In the genomic region with DNA sequence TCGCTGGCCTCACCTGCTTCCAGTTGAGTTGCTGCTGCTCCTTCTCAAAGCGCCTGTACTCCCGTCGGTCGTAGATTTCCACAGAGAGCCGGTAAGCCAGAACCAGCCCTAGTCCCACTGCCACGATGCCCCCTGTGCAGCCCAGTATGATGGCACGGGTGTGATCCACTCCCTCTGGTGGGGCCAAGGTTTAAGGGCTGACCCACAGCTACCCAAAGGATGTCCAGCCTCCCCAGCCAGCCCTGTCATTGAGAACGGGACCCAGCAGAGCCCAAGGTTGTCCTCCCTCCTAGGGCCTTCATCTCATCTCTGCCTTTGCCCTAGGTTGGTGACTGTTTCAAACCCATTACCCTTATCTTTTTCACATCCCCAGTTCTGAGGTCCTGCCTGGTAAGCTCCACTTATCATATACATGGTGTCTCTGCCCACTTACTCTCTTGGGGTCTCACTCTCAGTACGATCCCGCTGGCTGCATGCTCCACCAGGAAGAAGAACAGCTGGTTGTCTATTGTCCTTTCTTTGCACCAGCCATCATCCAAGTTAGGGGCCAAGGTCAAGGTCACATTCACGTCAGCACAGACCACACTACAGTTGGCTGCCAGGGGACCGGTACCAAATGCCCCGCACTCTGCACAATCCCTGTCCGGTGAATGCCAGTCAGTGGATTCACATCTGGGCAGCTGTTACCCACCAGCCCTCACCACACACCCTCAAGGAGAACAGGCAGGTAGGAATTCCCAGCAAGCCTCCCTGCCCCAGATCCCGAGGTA, we compare ENCODE assay signal across 21 mouse cellular contexts. TPM values are rescaled to one million over a fixed set of nuclear protein-coding genes. Genes with fewer than 3 reads are reported as not detected.
DNase-seq lines count a peak whose midpoint lies in the region; ATAC-seq and TF ChIP-seq lines count a peak whose summit lies in the region.
"Had no signal": no experiment of that assay in that cellular context is flagged by ENCODE, and none has a peak within 500 bp of the region (broad histone marks: within the 10 kb centered on the region; RNA-seq: fewer than 3 reads in every experiment).

No protein-coding gene starts in this region.

- no peak for TF ChIP-seq EP300 in lung, postnatal 0 days (IDR thresholded peaks at IDR 0.05)

- TF ChIP-seq CTCF in hindbrain, postnatal 0 days (IDR thresholded peaks at IDR 0.05; ENCODE audit: low read depth) = no peak
- no peak for TF ChIP-seq CTCF in lung, postnatal 0 days (IDR thresholded peaks at IDR 0.05)

- peak; percentile 50 for DNase-seq in forebrain, embryonic 11.5 days (ENCODE audit: low spot score)
- no peak for DNase-seq in forebrain, embryonic 14.5 days (ENCODE audit: low spot score)
- no peak for DNase-seq in hindbrain, postnatal 0 days (ENCODE audit: low spot score)
- no peak for DNase-seq in hindbrain, embryonic 11.5 days (ENCODE audit: low spot score)
- DNase-seq in lung, postnatal 0 days (ENCODE audit: low spot score) = no peak
- no peak for DNase-seq in lung, postnatal 4 days
- no peak for DNase-seq in limb, embryonic 14.5 days (ENCODE audit: low spot score)
- no peak for DNase-seq in left cerebral cortex, postnatal 14 days (ENCODE audit: low spot score in 2 of 2)
- DNase-seq: cerebellum, postnatal 25 days; forebrain, postnatal 0 days; gastrocnemius, adult 2 months; kidney, adult 18-20 months; kidney, postnatal 36 days; left cerebral cortex, postnatal 4 days; spleen, adult 18-20 months had no signal

- no peak overlapping the region for H3K4me2 ChIP-seq in forebrain, embryonic 11.5 days (ENCODE audit: low read depth, low read length, severe bottlenecking)
- H3K4me2 ChIP-seq in forebrain, embryonic 14.5 days (ENCODE audit: low read length) = no peak overlapping the region
- H3K4me2 ChIP-seq in hindbrain, postnatal 0 days (ENCODE audit: low read depth, low read length) = no peak overlapping the region
- no peak overlapping the region for H3K4me2 ChIP-seq in hindbrain, embryonic 11.5 days (replicated peaks; ENCODE audit: low read depth, low read length)
- no peak overlapping the region for H3K4me2 ChIP-seq in lung, postnatal 0 days (replicated peaks; ENCODE audit: low read depth, low read length)
- no peak overlapping the region for H3K4me2 ChIP-seq in limb, embryonic 14.5 days (replicated peaks; ENCODE audit: low read depth, low read length, severe bottlenecking)
- H3K4me2 ChIP-seq: midbrain, embryonic 13.5 days had no signal

- H3K27me3 ChIP-seq in forebrain, embryonic 11.5 days (ENCODE audit: control insufficient read depth, insufficient read depth, low read length) = no peaks in the 10 kb centered on the region
- no peaks in the 10 kb centered on the region for H3K27me3 ChIP-seq in forebrain, embryonic 14.5 days (replicated peaks; ENCODE audit: control insufficient read depth, insufficient read depth, low read length)
- H3K27me3 ChIP-seq in hindbrain, postnatal 0 days (ENCODE audit: insufficient read depth, low read length) = no peaks in the 10 kb centered on the region
- H3K27me3 ChIP-seq in hindbrain, embryonic 11.5 days (ENCODE audit: control insufficient read depth, insufficient read depth, low read length) = no peaks in the 10 kb centered on the region
- no peaks in the 10 kb centered on the region for H3K27me3 ChIP-seq in lung, postnatal 0 days (replicated peaks; ENCODE audit: insufficient read depth, low read length)
- H3K27me3 ChIP-seq in limb, embryonic 14.5 days (ENCODE audit: control insufficient read depth, insufficient read depth, low read length) = no peaks in the 10 kb centered on the region
- H3K27me3 ChIP-seq: CH12.LX; midbrain, embryonic 13.5 days had no signal

- TF ChIP-seq POLR2A in limb, embryonic 14.5 days (IDR thresholded peaks at IDR 0.05; ENCODE audit: borderline replicate concordance, extremely low read depth, insufficient read depth, insufficient read length) = no peak

- no peak for ATAC-seq in forebrain, embryonic 11.5 days (replicated peaks; ENCODE audit: low FRiP score)
- ATAC-seq in forebrain, embryonic 14.5 days = no peak
- ATAC-seq in hindbrain, postnatal 0 days = peak; percentile 22; the same call in 1 of the 2 replicates
- ATAC-seq in hindbrain, embryonic 11.5 days (ENCODE audit: low FRiP score) = no peak
- ATAC-seq in lung, postnatal 0 days = peak; percentile 20
- ATAC-seq in limb, embryonic 14.5 days (ENCODE audit: low FRiP score, low read depth) = no peak

- H3K4me1 ChIP-seq in forebrain, embryonic 11.5 days (replicated peaks; ENCODE audit: control insufficient read depth, insufficient read depth, low read length) = no peaks in the 10 kb centered on the region
- no peaks in the 10 kb centered on the region for H3K4me1 ChIP-seq in forebrain, embryonic 14.5 days (ENCODE audit: control insufficient read depth, insufficient read depth, low read length)
- no peaks in the 10 kb centered on the region for H3K4me1 ChIP-seq in hindbrain, postnatal 0 days (ENCODE audit: insufficient read depth, low read length)
- H3K4me1 ChIP-seq in hindbrain, embryonic 11.5 days (replicated peaks; ENCODE audit: control insufficient read depth, insufficient read depth, low read length) = no peaks in the 10 kb centered on the region
- no peaks in the 10 kb centered on the region for H3K4me1 ChIP-seq in lung, postnatal 0 days (ENCODE audit: insufficient read depth, low read depth, low read length)
- H3K4me1 ChIP-seq in limb, embryonic 14.5 days (ENCODE audit: control insufficient read depth, insufficient read depth, low read length) = no peaks in the 10 kb centered on the region
- H3K4me1 ChIP-seq: midbrain, embryonic 13.5 days had no signal

- 87% methylated on average over 16 of the region's 16 CpGs for WGBS in forebrain, embryonic 11.5 days
- WGBS in forebrain, embryonic 14.5 days = 92% methylated on average over 16 of the region's 16 CpGs
- 80% methylated on average over 16 of the region's 16 CpGs for WGBS in hindbrain, postnatal 0 days
- 82% methylated on average over 16 of the region's 16 CpGs for WGBS in hindbrain, embryonic 11.5 days
- WGBS in lung, postnatal 0 days = 77% methylated on average over 16 of the region's 16 CpGs
- 83% methylated on average over 16 of the region's 16 CpGs for WGBS in limb, embryonic 14.5 days

- peaks cover 3% of the 10 kb centered on the region; the same call in 1 of the 2 replicates for H3K36me3 ChIP-seq in forebrain, embryonic 11.5 days (ENCODE audit: control insufficient read depth, insufficient read depth, low read length)
- peaks cover 63% of the 10 kb centered on the region for H3K36me3 ChIP-seq in forebrain, embryonic 14.5 days (ENCODE audit: control insufficient read depth, insufficient read depth, low read length)
- peaks cover 15% of the 10 kb centered on the region for H3K36me3 ChIP-seq in hindbrain, postnatal 0 days (ENCODE audit: insufficient read depth, low read length)
- peaks cover 3% of the 10 kb centered on the region; the same call in 1 of the 2 replicates for H3K36me3 ChIP-seq in hindbrain, embryonic 11.5 days (ENCODE audit: control insufficient read depth, insufficient read depth, low read length)
- peaks cover 20% of the 10 kb centered on the region; the same call in 1 of the 2 replicates for H3K36me3 ChIP-seq in lung, postnatal 0 days (ENCODE audit: insufficient read depth, low read length)
- peaks cover 48% of the 10 kb centered on the region for H3K36me3 ChIP-seq in limb, embryonic 14.5 days (ENCODE audit: control insufficient read depth, insufficient read depth, low read length)

- H3K4me3 ChIP-seq in forebrain, embryonic 11.5 days (ENCODE audit: low read depth, low read length) = no peak overlapping the region
- H3K4me3 ChIP-seq in forebrain, embryonic 14.5 days (ENCODE audit: low read depth, low read length) = no peak overlapping the region
- no peak overlapping the region for H3K4me3 ChIP-seq in hindbrain, postnatal 0 days (ENCODE audit: low read length)
- H3K4me3 ChIP-seq in hindbrain, embryonic 11.5 days (ENCODE audit: low read depth, low read length) = no peak overlapping the region
- no peak overlapping the region for H3K4me3 ChIP-seq in lung, postnatal 0 days (ENCODE audit: low read depth, low read length)
- H3K4me3 ChIP-seq in limb, embryonic 14.5 days (replicated peaks; ENCODE audit: low read length) = no peak overlapping the region
- H3K4me3 ChIP-seq: gastrocnemius, adult 2 months; midbrain, embryonic 13.5 days had no signal

- no peak overlapping the region for H3K9ac ChIP-seq in forebrain, embryonic 11.5 days (ENCODE audit: low read length)
- no peak overlapping the region for H3K9ac ChIP-seq in forebrain, embryonic 14.5 days (ENCODE audit: low read length)
- H3K9ac ChIP-seq in hindbrain, postnatal 0 days (replicated peaks; ENCODE audit: low read length) = no peak overlapping the region
- H3K9ac ChIP-seq in hindbrain, embryonic 11.5 days (ENCODE audit: low read depth, low read length) = no peak overlapping the region
- H3K9ac ChIP-seq in lung, postnatal 0 days (replicated peaks; ENCODE audit: low read depth) = no peak overlapping the region
- H3K9ac ChIP-seq in limb, embryonic 14.5 days (ENCODE audit: low read depth, low read length, severe bottlenecking) = peak overlapping the region; percentile 16; the same call in 1 of the 2 replicates
- H3K9ac ChIP-seq: forebrain, postnatal 0 days; midbrain, embryonic 13.5 days had no signal

- no peaks in the 10 kb centered on the region for H3K9me3 ChIP-seq in forebrain, embryonic 11.5 days (ENCODE audit: control insufficient read depth, low read length)
- H3K9me3 ChIP-seq in forebrain, embryonic 14.5 days (replicated peaks; ENCODE audit: control insufficient read depth, low read length) = no peaks in the 10 kb centered on the region
- no peaks in the 10 kb centered on the region for H3K9me3 ChIP-seq in hindbrain, postnatal 0 days (ENCODE audit: low read length)
- H3K9me3 ChIP-seq in hindbrain, embryonic 11.5 days (ENCODE audit: control insufficient read depth, low read length) = no peaks in the 10 kb centered on the region
- H3K9me3 ChIP-seq in lung, postnatal 0 days (ENCODE audit: low read length) = no peaks in the 10 kb centered on the region
- no peaks in the 10 kb centered on the region for H3K9me3 ChIP-seq in limb, embryonic 14.5 days (ENCODE audit: control insufficient read depth, low read length)
- H3K9me3 ChIP-seq: midbrain, embryonic 13.5 days had no signal

- no peak overlapping the region for H3K27ac ChIP-seq in forebrain, embryonic 11.5 days (ENCODE audit: low read depth, low read length)
- H3K27ac ChIP-seq in forebrain, embryonic 14.5 days (ENCODE audit: low read depth, low read length) = no peak overlapping the region
- H3K27ac ChIP-seq in hindbrain, postnatal 0 days = no peak overlapping the region
- H3K27ac ChIP-seq in hindbrain, embryonic 11.5 days (ENCODE audit: low read depth, low read length) = no peak overlapping the region
- no peak overlapping the region for H3K27ac ChIP-seq in lung, postnatal 0 days (ENCODE audit: low read length)
- H3K27ac ChIP-seq in limb, embryonic 14.5 days (replicated peaks; ENCODE audit: low read depth, low read length) = no peak overlapping the region
- H3K27ac ChIP-seq: gastrocnemius, adult 2 months; macrophage; midbrain, embryonic 13.5 days had no signal

- intact Hi-C loops in left cerebral cortex, postnatal 14 days (cut with DNase I) = no loop called here

RNA-seq across cellular contexts. Expression of a gene that starts 12.1 kb away (rescaled TPM):
- 38.2 and 39.2 TPM in 2 replicates for polyA plus RNA-seq in forebrain, embryonic 11.5 days (2014; fragmentation: Nextera tagmentation; extraction: Ambion mirVana)
- 23.3 and 25.6 TPM in 2 replicates for polyA plus RNA-seq in forebrain, embryonic 14.5 days (2014; fragmentation: Nextera tagmentation; extraction: Ambion mirVana)
- 56.9 and 67.2 TPM in 2 replicates for total RNA-seq in hindbrain, postnatal 0 days (2014; rRNA removed)
- polyA plus RNA-seq in hindbrain, postnatal 0 days (2015; fragmentation: Nextera tagmentation; extraction: Ambion mirVana) = 41.8 and 43.1 TPM in 2 replicates
- polyA plus RNA-seq in hindbrain, embryonic 11.5 days (2014; fragmentation: Nextera tagmentation; extraction: Ambion mirVana) = 23.5 and 27.9 TPM in 2 replicates
- 71.0 and 76.9 TPM in 2 replicates for polyA plus RNA-seq in lung, postnatal 0 days (2015; fragmentation: Nextera tagmentation; extraction: Ambion mirVana)
- polyA plus RNA-seq in limb, embryonic 14.5 days (2012; rRNA removed) = 112 and 130 TPM in 2 replicates
- polyA plus RNA-seq in limb, embryonic 14.5 days (2014; fragmentation: Nextera tagmentation; extraction: Ambion mirVana) = 66.1 and 75.3 TPM in 2 replicates
- 10 to 100 TPM; 29.7 to 30.4 TPM for total RNA-seq in left cerebral cortex, postnatal 14 days (2021)

RNA-seq across cellular contexts. Expression of a gene that starts 13.6 kb away (rescaled TPM):
- 79.8 and 80.7 TPM in 2 replicates for polyA plus RNA-seq in forebrain, embryonic 11.5 days (2014; fragmentation: Nextera tagmentation; extraction: Ambion mirVana)
- 52.1 and 60.4 TPM in 2 replicates for polyA plus RNA-seq in forebrain, embryonic 14.5 days (2014; fragmentation: Nextera tagmentation; extraction: Ambion mirVana)
- total RNA-seq in hindbrain, postnatal 0 days (2014; rRNA removed) = 49.5 and 61.0 TPM in 2 replicates
- 33.8 and 37.7 TPM in 2 replicates for polyA plus RNA-seq in hindbrain, postnatal 0 days (2015; fragmentation: Nextera tagmentation; extraction: Ambion mirVana)
- polyA plus RNA-seq in hindbrain, embryonic 11.5 days (2014; fragmentation: Nextera tagmentation; extraction: Ambion mirVana) = 49.7 and 63.8 TPM in 2 replicates
- polyA plus RNA-seq in lung, postnatal 0 days (2015; fragmentation: Nextera tagmentation; extraction: Ambion mirVana) = 31.9 and 33.9 TPM in 2 replicates
- 89.4 and 96.0 TPM in 2 replicates for polyA plus RNA-seq in limb, embryonic 14.5 days (2012; rRNA removed)
- 53.8 and 64.0 TPM in 2 replicates for polyA plus RNA-seq in limb, embryonic 14.5 days (2014; fragmentation: Nextera tagmentation; extraction: Ambion mirVana)
- 10 to 100 TPM; 55.2 to 61.6 TPM for total RNA-seq in left cerebral cortex, postnatal 14 days (2021)

RNA-seq across cellular contexts. Expression of a gene that starts 15.1 kb away (rescaled TPM):
- polyA plus RNA-seq in forebrain, embryonic 11.5 days (2014; fragmentation: Nextera tagmentation; extraction: Ambion mirVana) = 0.76 and 1.1 TPM in 2 replicates
- polyA plus RNA-seq in forebrain, embryonic 14.5 days (2014; fragmentation: Nextera tagmentation; extraction: Ambion mirVana) = 0.38 and 0.49 TPM in 2 replicates
- total RNA-seq in hindbrain, postnatal 0 days (2014; rRNA removed) = 0.40 and 1.2 TPM in 2 replicates
- polyA plus RNA-seq in hindbrain, postnatal 0 days (2015; fragmentation: Nextera tagmentation; extraction: Ambion mirVana) = 1.3 and 2.1 TPM in 2 replicates
- polyA plus RNA-seq in hindbrain, embryonic 11.5 days (2014; fragmentation: Nextera tagmentation; extraction: Ambion mirVana) = 1.0 and 1.1 TPM in 2 replicates
- 3.6 and 4.3 TPM in 2 replicates for polyA plus RNA-seq in lung, postnatal 0 days (2015; fragmentation: Nextera tagmentation; extraction: Ambion mirVana)
- polyA plus RNA-seq in limb, embryonic 14.5 days (2012; rRNA removed) = 2.7 and 3.0 TPM in 2 replicates
- polyA plus RNA-seq in limb, embryonic 14.5 days (2014; fragmentation: Nextera tagmentation; extraction: Ambion mirVana) = 4.2 and 6.5 TPM in 2 replicates
- 1 to 10 TPM in 1 of 2 experiments, under 1 TPM in 1; 0.99 to 1.2 TPM for total RNA-seq in left cerebral cortex, postnatal 14 days (2021)

RNA-seq across cellular contexts. Expression of a gene that starts 40.7 kb away (rescaled TPM):
- 19.3 and 19.7 TPM in 2 replicates for polyA plus RNA-seq in forebrain, embryonic 11.5 days (2014; fragmentation: Nextera tagmentation; extraction: Ambion mirVana)
- 4.0 and 5.3 TPM in 2 replicates for polyA plus RNA-seq in forebrain, embryonic 14.5 days (2014; fragmentation: Nextera tagmentation; extraction: Ambion mirVana)
- total RNA-seq in hindbrain, postnatal 0 days (2014; rRNA removed) = 8.8 and 11.4 TPM in 2 replicates
- 3.8 and 4.4 TPM in 2 replicates for polyA plus RNA-seq in hindbrain, postnatal 0 days (2015; fragmentation: Nextera tagmentation; extraction: Ambion mirVana)
- 20.3 and 21.7 TPM in 2 replicates for polyA plus RNA-seq in hindbrain, embryonic 11.5 days (2014; fragmentation: Nextera tagmentation; extraction: Ambion mirVana)
- 35.8 and 40.2 TPM in 2 replicates for polyA plus RNA-seq in lung, postnatal 0 days (2015; fragmentation: Nextera tagmentation; extraction: Ambion mirVana)
- polyA plus RNA-seq in limb, embryonic 14.5 days (2012; rRNA removed) = 135 and 175 TPM in 2 replicates
- 115 and 140 TPM in 2 replicates for polyA plus RNA-seq in limb, embryonic 14.5 days (2014; fragmentation: Nextera tagmentation; extraction: Ambion mirVana)
- total RNA-seq in left cerebral cortex, postnatal 14 days (2021) = 1 to 10 TPM; 8.3 to 9.4 TPM

RNA-seq across cellular contexts. Expression of a gene that starts 53.7 kb away (rescaled TPM):
- 0.21 and 0.48 TPM in 2 replicates for polyA plus RNA-seq in forebrain, embryonic 11.5 days (2014; fragmentation: Nextera tagmentation; extraction: Ambion mirVana)
- not detected in 2 replicates for polyA plus RNA-seq in forebrain, embryonic 14.5 days (2014; fragmentation: Nextera tagmentation; extraction: Ambion mirVana)
- not detected in 2 replicates for total RNA-seq in hindbrain, postnatal 0 days (2014; rRNA removed)
- 0.06 TPM in 1 of 2 replicates, not detected in the other for polyA plus RNA-seq in hindbrain, postnatal 0 days (2015; fragmentation: Nextera tagmentation; extraction: Ambion mirVana)
- 0.15 TPM in 2 replicates for polyA plus RNA-seq in hindbrain, embryonic 11.5 days (2014; fragmentation: Nextera tagmentation; extraction: Ambion mirVana)
- polyA plus RNA-seq in lung, postnatal 0 days (2015; fragmentation: Nextera tagmentation; extraction: Ambion mirVana) = 0.13 and 0.36 TPM in 2 replicates
- 3.1 and 3.8 TPM in 2 replicates for polyA plus RNA-seq in limb, embryonic 14.5 days (2012; rRNA removed)
- polyA plus RNA-seq in limb, embryonic 14.5 days (2014; fragmentation: Nextera tagmentation; extraction: Ambion mirVana) = 0.93 and 1.0 TPM in 2 replicates
- not detected for total RNA-seq in left cerebral cortex, postnatal 14 days (2021)
- total RNA-seq: CH12.LX; forebrain, postnatal 0 days; gastrocnemius, adult 2 months; heart, adult 8-10 months; hematopoietic stem cell, adult 5-6 weeks; layer of hippocampus, postnatal 14 days; left cerebral cortex, postnatal 4 days had no signal
- polyA plus RNA-seq: forebrain, postnatal 0 days; macrophage had no signal

Comparison
In these comparisons a context has a peak if more than half of its experiments do, and no peak if none do; other contexts are left out.
1. ATAC-seq: peak in hindbrain, postnatal 0 days (single experiment) and lung, postnatal 0 days (single experiment); none in forebrain, embryonic 11.5 days (single experiment), forebrain, embryonic 14.5 days (single experiment), hindbrain, embryonic 11.5 days (single experiment) and limb, embryonic 14.5 days (single experiment).